In genomic region chr3:107917783-107918408, GRCm38 (mm10) we compare ENCODE assay signal across 9 mouse cellular contexts. TPM values are rescaled to one million over a fixed set of nuclear protein-coding genes. Genes with fewer than 3 reads are reported as not detected.
DNase-seq lines count a peak whose midpoint lies in the region; TF ChIP-seq lines count a peak whose summit lies in the region.
"Had no signal": no experiment of that assay in that cellular context is flagged by ENCODE, and none has a peak within 500 bp of the region (broad histone marks: within the 10 kb centered on the region; RNA-seq: fewer than 3 reads in every experiment).

No protein-coding gene starts in this region.

- DNase-seq in heart, adult 8-10 months (ENCODE audit: low spot score), result peak; percentile 66
- DNase-seq in heart, adult 11 months, result no peak
- DNase-seq in cerebellum, postnatal 10 days, result peak; percentile 76 to 86
- DNase-seq in frontal cortex, postnatal 36 days (ENCODE audit: low spot score in 2 of 2), result peak; percentile 53 to 81
- DNase-seq in kidney, postnatal 10 days, result peak; percentile 76
- peak; percentile 74 for DNase-seq in lung, postnatal 10 days
- DNase-seq in right cerebral cortex, postnatal 4 days, result peak; percentile 66

- H3K4me1 ChIP-seq in E14TG2a.4 (replicated peaks; ENCODE audit: low read depth, low read length), result no peaks in the 10 kb centered on the region

- peaks cover 2% of the 10 kb centered on the region; the same call in 1 of the 2 replicates for H3K27me3 ChIP-seq in E14TG2a.4 (ENCODE audit: insufficient read depth, low read length)

- no peak overlapping the region for H3K4me3 ChIP-seq in E14TG2a.4 (replicated peaks; ENCODE audit: low read length)

- peak; percentile 73 for TF ChIP-seq CTCF in E14TG2a.4 (conservative IDR thresholded peaks at IDR 0.05; ENCODE audit: low read length)

- no peaks in the 10 kb centered on the region for H3K36me3 ChIP-seq in E14TG2a.4 (ENCODE audit: insufficient read depth, low read length)

- no peaks in the 10 kb centered on the region for H3K9me3 ChIP-seq in E14TG2a.4 (ENCODE audit: low read length)

RNA-seq across cellular contexts. Expression of gene Gstm7, which starts 13.7 kb away (rescaled TPM):
- total RNA-seq in heart, adult 8-10 months (2022), result 100 to 1,000 TPM in 1 of 4 experiments, 10 to 100 TPM in 3; 87.6 to 100 (median 91.6) TPM

RNA-seq across cellular contexts. Expression of gene Gstm5, which starts 22.3 kb away (rescaled TPM):
- total RNA-seq in heart, adult 8-10 months (2022), result 10 to 100 TPM; 48.4 to 59.4 (median 52.4) TPM

RNA-seq across cellular contexts. Expression of gene Gstm6, which starts 25.7 kb away (rescaled TPM):
- 1 to 10 TPM; 3.4 to 6.0 (median 5.0) TPM for total RNA-seq in heart, adult 8-10 months (2022)

RNA-seq across cellular contexts. Expression of gene Eps8l3, which starts 40.9 kb away (rescaled TPM):
- not detected for total RNA-seq in heart, adult 8-10 months (2022)
- total RNA-seq: layer of hippocampus, adult 8-10 months had no signal

RNA-seq across cellular contexts. Expression of gene Gstm3, which starts 51.2 kb away (rescaled TPM):
- not detected for total RNA-seq in heart, adult 8-10 months (2022)
- total RNA-seq: layer of hippocampus, adult 8-10 months had no signal
